Mouse (Mus musculus) macrophage (primary cell): ENCODE measurements around the gene Padi4. TPM values are rescaled to one million over a fixed set of nuclear protein-coding genes. Genes with fewer than 3 reads are reported as not detected.
A peak's percentile ranks its signal among the peaks of the same experiment; 100 is the strongest.

Experiments used
- H3K27ac ChIP-seq: fragments of 350-480 bp; formaldehyde crosslinking; 2 replicates; pipeline ENCODE4 v1.9.0; 2021
- H3K36me3 ChIP-seq: fragments of 350-480 bp; formaldehyde crosslinking; 2 replicates; pipeline ENCODE4 v1.9.0; 2021; ENCODE audit errors: inconsistent target
- H3K4me3 ChIP-seq: fragments of 350-480 bp; formaldehyde crosslinking; 2 replicates; pipeline ENCODE4 v1.9.0; 2021; ENCODE audit errors: inconsistent target
- H3K79me2 ChIP-seq: fragments of 350-480 bp; formaldehyde crosslinking; 2 replicates; pipeline ENCODE4 v1.9.0; 2021; ENCODE audit errors: inconsistent target
- WGBS: methylation state at CpG from one replicate; pipeline ENCODE4 v1.1.7; 2026; ENCODE audit warnings: inconsistent platforms; ENCODE audit not compliant: missing documents; 5-methylcytosine and 5-hydroxymethylcytosine counted together
- polyA plus RNA-seq: library from polyadenylated mRNA; stranded (reverse); fragments of 250-400 nt; gene quantifications from 3 replicates; pipeline ENCODE4 v1.2.4, GENCODE M21; 2018; ENCODE audit warnings: inconsistent platforms

The Padi4 gene
- polyA plus RNA-seq, 1 experiment from 2014 or later = 3.2 TPM

GRCm38 (mm10) chr4:140801364-140801763 lies 27.3 kb upstream of the Padi4 start:
- no peak overlapping the region for H3K27ac ChIP-seq
- 86% methylated on average over 3 of the region's 3 CpGs for WGBS
- H3K79me2 ChIP-seq = no peaks in the 10 kb centered on the region
- H3K4me3 ChIP-seq = no peak overlapping the region
- H3K36me3 ChIP-seq = no peaks in the 10 kb centered on the region

- Histone ChIP-seq H3K4me3 (no peak overlapping the region), H3K36me3 (no peaks in the 10 kb centered on the region), H3K79me2 (no peaks in the 10 kb centered on the region), H3K27ac (no peak overlapping the region)
- WGBS = 82% methylated on average over 3 of the region's 3 CpGs
Observed at GRCm38 (mm10) chr4:140796786-140797185, 22.8 kb upstream of the Padi4 start.

GRCm38 (mm10) chr4:140794678-140795077 lies 20.6 kb upstream of the Padi4 start:
- Histone ChIP-seq H3K36me3 (no peaks in the 10 kb centered on the region), H3K79me2 (no peaks in the 10 kb centered on the region), H3K4me3 (no peak overlapping the region), H3K27ac (no peak overlapping the region)
- WGBS = 89% methylated on average over 9 of the region's 9 CpGs

- WGBS = 80% methylated on average over 9 of the region's 9 CpGs
Observed at GRCm38 (mm10) chr4:140793795-140794194, 19.8 kb upstream of the Padi4 start.

GRCm38 (mm10) chr4:140792584-140792983 lies 18.5 kb upstream of the Padi4 start:
- no peaks in the 10 kb centered on the region for H3K36me3 ChIP-seq
- 93% methylated on average over 7 of the region's 7 CpGs for WGBS

More at GRCm38 (mm10) chr4:140793795-140794194, 19.8 kb upstream of the Padi4 start:
- H3K27ac ChIP-seq = no peak overlapping the region
- H3K4me3 ChIP-seq = no peak overlapping the region
- H3K36me3 ChIP-seq = no peaks in the 10 kb centered on the region
- H3K79me2 ChIP-seq = no peaks in the 10 kb centered on the region

GRCm38 (mm10) chr4:140791071-140791470 lies 17.0 kb upstream of the Padi4 start:
- WGBS = 61% methylated on average over 16 of the region's 16 CpGs
- Histone ChIP-seq H3K79me2 (no peaks in the 10 kb centered on the region), H3K27ac (no peak overlapping the region), H3K36me3 (no peaks in the 10 kb centered on the region), H3K4me3 (no peak overlapping the region)

More at GRCm38 (mm10) chr4:140792584-140792983, 18.5 kb upstream of the Padi4 start:
- Histone ChIP-seq H3K79me2 (no peaks in the 10 kb centered on the region), H3K4me3 (no peak overlapping the region), H3K27ac (no peak overlapping the region)

- 96% methylated on average over 4 of the region's 4 CpGs for WGBS
- Histone ChIP-seq H3K36me3 (no peaks in the 10 kb centered on the region), H3K4me3 (no peak overlapping the region), H3K27ac (no peak overlapping the region), H3K79me2 (no peaks in the 10 kb centered on the region)
Observed at GRCm38 (mm10) chr4:140789983-140790382, 15.9 kb upstream of the Padi4 start.

- WGBS = 68% methylated on average over 6 of the region's 6 CpGs
- H3K27ac ChIP-seq = peak overlapping the region; percentile 95
- no peak overlapping the region for H3K4me3 ChIP-seq
- H3K79me2 ChIP-seq = no peaks in the 10 kb centered on the region
- no peaks in the 10 kb centered on the region for H3K36me3 ChIP-seq
Observed at GRCm38 (mm10) chr4:140788983-140789382, 14.9 kb upstream of the Padi4 start.

- peak overlapping the region; percentile 95 for H3K27ac ChIP-seq
- WGBS = 26% methylated on average over 6 of the region's 6 CpGs
- H3K36me3 ChIP-seq = no peaks in the 10 kb centered on the region
- H3K4me3 ChIP-seq = no peak overlapping the region
- no peaks in the 10 kb centered on the region for H3K79me2 ChIP-seq
Observed at GRCm38 (mm10) chr4:140788264-140788663, 14.2 kb upstream of the Padi4 start.

- Histone ChIP-seq H3K79me2 (no peaks in the 10 kb centered on the region), H3K36me3 (no peaks in the 10 kb centered on the region), H3K4me3 (no peak overlapping the region), H3K27ac (peak overlapping the region; percentile 95)
- 15% methylated on average over 4 of the region's 4 CpGs for WGBS
Observed at GRCm38 (mm10) chr4:140787414-140787813, 13.4 kb upstream of the Padi4 start.

- Histone ChIP-seq H3K4me3 (no peak overlapping the region), H3K27ac (no peak overlapping the region), H3K36me3 (no peaks in the 10 kb centered on the region), H3K79me2 (no peaks in the 10 kb centered on the region)
- 95% methylated on average over 5 of the region's 5 CpGs for WGBS
Observed at GRCm38 (mm10) chr4:140785217-140785616, 11.2 kb upstream of the Padi4 start.

GRCm38 (mm10) chr4:140784292-140784945 lies 10.4 kb upstream of the Padi4 start:
- H3K79me2 ChIP-seq = no peaks in the 10 kb centered on the region
- WGBS = 96% methylated on average over 9 of the region's 9 CpGs
- H3K36me3 ChIP-seq = no peaks in the 10 kb centered on the region
- no peak overlapping the region for H3K27ac ChIP-seq
- H3K4me3 ChIP-seq = no peak overlapping the region

GRCm38 (mm10) chr4:140782821-140783220 lies 8.8 kb upstream of the Padi4 start:
- 66% methylated on average over 8 of the region's 9 CpGs for WGBS
- no peak overlapping the region for H3K27ac ChIP-seq
- H3K36me3 ChIP-seq = no peaks in the 10 kb centered on the region
- no peak overlapping the region for H3K4me3 ChIP-seq
- H3K79me2 ChIP-seq = no peaks in the 10 kb centered on the region

- H3K27ac ChIP-seq = no peak overlapping the region
- H3K4me3 ChIP-seq = no peak overlapping the region
- no peaks in the 10 kb centered on the region for H3K79me2 ChIP-seq
- WGBS = 94% methylated on average over 14 of the region's 14 CpGs
- no peaks in the 10 kb centered on the region for H3K36me3 ChIP-seq
Observed at GRCm38 (mm10) chr4:140780507-140780906, 6.5 kb upstream of the Padi4 start.

- Histone ChIP-seq H3K27ac (no peak overlapping the region), H3K79me2 (no peaks in the 10 kb centered on the region), H3K36me3 (no peaks in the 10 kb centered on the region), H3K4me3 (no peak overlapping the region)
- 86% methylated on average over 19 of the region's 19 CpGs for WGBS
Observed at GRCm38 (mm10) chr4:140779803-140780397, 5.9 kb upstream of the Padi4 start.
